Mouse (Mus musculus): ENCODE data around the gene Lad1.

GRCm38 (mm10) chr1:135861980-135862552 is 43.7 kb downstream of the Lad1 start:
- TF ChIP-seq CTCF (IDR thresholded peaks at IDR 0.05; ENCODE audit: extremely low read depth, insufficient read length, insufficient replicate concordance, low read depth, low read length) (no peak), POLR2A (IDR thresholded peaks at IDR 0.05; ENCODE audit: low read depth, low read length) (no peak)

All from small intestine, adult 2 months (tissue).